Mouse (Mus musculus): ENCODE data around the gene Lmntd1. TPM values are rescaled to one million over a fixed set of nuclear protein-coding genes. Genes with fewer than 3 reads are reported as not detected.
A peak's percentile ranks its signal among the peaks of the same experiment; 100 is the strongest.

Lmntd1 gene
- polyA plus RNA-seq, 1 experiment from 2014 or later = 1.1 TPM

DNA sequence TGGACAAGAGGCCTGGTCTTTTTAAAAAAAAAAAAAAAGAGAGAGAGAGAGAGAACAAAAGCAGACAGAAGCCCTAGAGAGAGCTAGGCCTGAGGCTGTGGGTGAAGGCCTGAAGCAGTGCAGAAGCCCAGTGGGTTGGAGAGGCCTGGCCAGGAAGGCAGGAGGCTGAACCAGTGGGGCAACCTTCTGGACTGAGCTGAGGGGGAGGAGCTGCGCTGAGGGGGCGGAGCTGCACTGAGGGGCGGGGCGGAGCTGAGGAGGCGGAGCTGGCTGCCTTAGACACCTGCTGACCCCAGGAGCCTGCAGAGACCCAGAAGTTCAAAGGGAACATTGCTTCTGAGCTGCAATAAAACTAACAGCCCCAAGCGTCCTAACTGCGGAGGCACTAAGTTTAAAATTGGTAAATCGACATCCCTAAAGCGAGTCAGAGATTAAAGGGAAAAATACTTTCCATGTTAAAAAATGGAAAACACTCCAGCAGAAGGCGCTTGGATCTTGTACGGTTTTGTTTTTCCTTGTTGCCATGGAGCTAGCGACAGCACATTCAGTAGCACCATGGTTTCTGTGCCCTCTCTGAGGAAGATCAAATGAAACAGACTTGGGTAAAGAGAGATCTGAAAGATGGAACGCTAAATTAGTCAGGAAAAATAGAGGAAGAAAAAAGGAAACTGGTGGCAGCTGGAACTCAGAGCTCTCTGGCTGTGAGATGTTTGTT, 68.0 kb downstream of the Lmntd1 start:
- 27% methylated on average over 13 of the region's 13 CpGs for WGBS
- no peaks in the 10 kb centered on the region for H3K9me3 ChIP-seq
- no peak overlapping the region for H3K9ac ChIP-seq
- H3K27ac ChIP-seq (replicated peaks) = no peak overlapping the region
- H3K27me3 ChIP-seq = no peaks in the 10 kb centered on the region
- H3K36me3 ChIP-seq = no peaks in the 10 kb centered on the region
- no peak for ATAC-seq (ENCODE audit: low FRiP score, low read depth)
- no peak overlapping the region for H3K4me2 ChIP-seq
- H3K4me3 ChIP-seq = no peak overlapping the region
- H3K4me1 ChIP-seq (replicated peaks) = no peaks in the 10 kb centered on the region

GRCm38 (mm10) chr6:145544838-145545237, 69.3 kb downstream of the Lmntd1 start:
- no peak for ATAC-seq (ENCODE audit: low FRiP score, low read depth)
- H3K36me3 ChIP-seq = no peaks in the 10 kb centered on the region
- 94% methylated on average over 2 of the region's 2 CpGs for WGBS
- no peaks in the 10 kb centered on the region for H3K9me3 ChIP-seq
- H3K4me3 ChIP-seq = no peak overlapping the region
- no peak overlapping the region for H3K4me2 ChIP-seq
- H3K27ac ChIP-seq (replicated peaks) = no peak overlapping the region
- no peaks in the 10 kb centered on the region for H3K27me3 ChIP-seq
- H3K9ac ChIP-seq = no peak overlapping the region
- no peaks in the 10 kb centered on the region for H3K4me1 ChIP-seq (replicated peaks)

- no peak for ATAC-seq (ENCODE audit: low FRiP score, low read depth)
- Histone ChIP-seq H3K4me3 (no peak overlapping the region), H3K27me3 (no peaks in the 10 kb centered on the region), H3K27ac (replicated peaks) (no peak overlapping the region), H3K4me2 (no peak overlapping the region), H3K4me1 (replicated peaks) (peaks cover 4% of the 10 kb centered on the region), H3K9me3 (no peaks in the 10 kb centered on the region), H3K9ac (no peak overlapping the region), H3K36me3 (no peaks in the 10 kb centered on the region)
- WGBS = 90% methylated on average over 12 of the region's 12 CpGs
Measured at GRCm38 (mm10) chr6:145544304-145544703, 69.8 kb downstream of the Lmntd1 start.

- Histone ChIP-seq H3K27me3 (no peaks in the 10 kb centered on the region), H3K4me2 (no peak overlapping the region), H3K9me3 (no peaks in the 10 kb centered on the region), H3K4me3 (no peak overlapping the region), H3K4me1 (replicated peaks) (peaks cover 12% of the 10 kb centered on the region), H3K36me3 (no peaks in the 10 kb centered on the region), H3K9ac (no peak overlapping the region), H3K27ac (replicated peaks) (peak overlapping the region; percentile 38; the same call in 1 of the 2 replicates)
- 30% methylated on average over 6 of the region's 6 CpGs for WGBS
- ATAC-seq (ENCODE audit: low FRiP score, low read depth) = no peak
Measured at GRCm38 (mm10) chr6:145539568-145539859, 74.6 kb downstream of the Lmntd1 start.

DNA sequence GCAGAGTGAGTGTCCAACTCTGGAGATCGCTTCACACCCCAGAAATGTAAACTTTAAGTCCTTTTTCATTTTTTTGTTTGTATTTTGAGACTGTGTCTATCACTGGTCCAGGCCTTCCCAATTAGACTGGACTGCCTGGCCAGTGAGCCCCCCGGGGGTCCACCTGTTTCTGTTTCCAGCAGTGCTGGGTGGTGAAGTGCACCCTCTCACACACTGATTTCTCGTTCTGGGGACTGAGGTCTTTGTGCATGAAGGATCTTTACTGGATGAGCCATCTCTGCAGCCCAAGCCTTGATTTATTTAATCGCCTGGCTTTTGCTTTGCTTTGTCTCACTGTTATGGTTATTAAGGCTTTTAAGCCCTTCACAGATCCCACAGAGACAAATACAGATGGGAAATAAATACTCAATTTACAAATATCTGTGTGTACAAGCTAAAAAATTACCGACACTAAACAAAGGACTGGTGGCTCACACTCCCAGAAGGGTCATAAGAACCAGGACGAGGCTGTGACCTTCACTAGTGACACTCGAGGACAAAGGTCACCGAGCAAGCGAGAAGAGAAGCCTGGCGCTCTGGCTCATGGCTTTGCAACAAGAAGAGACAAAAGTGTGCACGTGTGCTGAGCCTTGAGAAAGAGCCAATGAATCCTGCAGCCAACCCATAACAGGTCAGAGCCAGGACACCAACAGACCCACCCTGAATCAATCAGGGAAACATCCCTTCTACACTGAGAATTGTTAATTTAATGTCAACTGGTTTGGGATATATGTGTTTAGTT, 75.1 kb downstream of the Lmntd1 start:
- WGBS = 30% methylated on average over 11 of the region's 11 CpGs
- Histone ChIP-seq H3K4me2 (no peak overlapping the region), H3K4me3 (no peak overlapping the region), H3K9me3 (no peaks in the 10 kb centered on the region), H3K4me1 (replicated peaks) (peaks cover 12% of the 10 kb centered on the region), H3K36me3 (no peaks in the 10 kb centered on the region), H3K9ac (no peak overlapping the region), H3K27me3 (no peaks in the 10 kb centered on the region), H3K27ac (replicated peaks) (peak overlapping the region; percentile 38; the same call in 1 of the 2 replicates)
- no peak for ATAC-seq (ENCODE audit: low FRiP score, low read depth)

DNA sequence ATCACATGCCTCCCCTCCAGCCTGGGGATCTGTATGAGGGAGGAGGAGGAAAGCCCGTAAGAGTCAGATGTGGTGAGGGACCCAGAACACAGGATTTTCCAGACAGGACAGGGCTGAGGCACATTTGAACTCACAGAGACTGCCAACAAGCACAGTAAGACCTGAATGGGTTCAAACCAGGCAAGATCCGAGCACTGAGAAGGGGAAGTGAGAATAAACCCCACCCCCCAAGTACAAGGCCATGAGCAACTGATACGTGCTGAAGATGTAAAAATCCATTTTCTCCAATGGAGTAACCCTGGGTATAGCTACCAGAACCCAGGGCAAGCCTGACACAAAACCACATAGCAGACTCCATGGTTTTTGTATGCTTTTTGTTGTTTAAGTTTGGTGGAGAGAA, 83.7 kb downstream of the Lmntd1 start:
- Histone ChIP-seq H3K9me3 (no peaks in the 10 kb centered on the region), H3K9ac (no peak overlapping the region), H3K4me2 (no peak overlapping the region), H3K27ac (replicated peaks) (no peak overlapping the region), H3K4me1 (replicated peaks) (no peaks in the 10 kb centered on the region), H3K4me3 (no peak overlapping the region), H3K36me3 (no peaks in the 10 kb centered on the region), H3K27me3 (no peaks in the 10 kb centered on the region)
- no peak for ATAC-seq (ENCODE audit: low FRiP score, low read depth)
- 67% methylated on average over 3 of the region's 3 CpGs for WGBS

DNA sequence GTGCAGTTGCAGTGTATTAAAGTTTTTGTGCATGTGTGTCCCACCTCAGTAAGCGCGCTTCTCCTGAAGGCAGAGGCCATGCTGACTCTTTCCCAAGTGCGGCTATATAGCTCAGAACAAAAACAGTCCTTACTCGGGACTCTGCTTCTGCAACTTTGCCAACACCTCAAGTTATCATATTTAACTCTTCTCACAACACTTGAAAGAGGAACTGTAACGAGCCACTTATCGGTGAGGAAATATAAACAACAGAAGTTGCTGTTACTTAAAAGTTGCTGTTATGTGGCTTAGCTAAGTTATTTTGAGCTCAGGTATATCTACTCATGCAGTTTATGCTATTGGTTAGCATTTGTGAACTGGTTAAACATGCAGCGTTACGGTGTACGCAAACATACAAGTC, 90.8 kb downstream of the Lmntd1 start:
- no peaks in the 10 kb centered on the region for H3K9me3 ChIP-seq
- no peaks in the 10 kb centered on the region for H3K27me3 ChIP-seq
- no peak overlapping the region for H3K4me3 ChIP-seq
- ATAC-seq (ENCODE audit: low FRiP score, low read depth) = no peak
- H3K4me1 ChIP-seq (replicated peaks) = no peaks in the 10 kb centered on the region
- H3K27ac ChIP-seq (replicated peaks) = no peak overlapping the region
- no peak overlapping the region for H3K4me2 ChIP-seq
- no peak overlapping the region for H3K9ac ChIP-seq
- WGBS = 90% methylated on average over 9 of the region's 9 CpGs
- no peaks in the 10 kb centered on the region for H3K36me3 ChIP-seq

DNA sequence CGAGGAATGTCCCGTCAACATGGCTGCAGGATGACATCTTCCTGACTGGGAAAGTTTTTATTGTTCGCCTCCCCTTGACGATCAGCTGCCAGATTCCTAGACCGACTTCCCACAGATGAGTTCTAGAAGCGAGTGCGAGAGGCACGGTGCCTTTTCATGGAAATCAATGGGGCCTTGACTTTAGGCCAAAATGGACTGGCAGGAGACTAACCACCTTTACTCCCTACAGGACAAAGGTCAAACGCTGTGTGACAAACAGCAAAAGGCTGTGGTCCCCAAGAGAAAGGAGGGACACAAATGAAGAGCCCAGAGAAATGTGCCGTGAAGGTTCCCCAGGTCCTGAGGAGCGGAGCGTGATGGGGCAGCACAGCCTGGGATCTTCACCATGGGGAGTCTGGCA, 91.5 kb downstream of the Lmntd1 start:
- WGBS = 69% methylated on average over 12 of the region's 12 CpGs
- Histone ChIP-seq H3K9ac (no peak overlapping the region), H3K4me3 (no peak overlapping the region), H3K27ac (replicated peaks) (no peak overlapping the region), H3K27me3 (no peaks in the 10 kb centered on the region), H3K36me3 (no peaks in the 10 kb centered on the region), H3K4me2 (no peak overlapping the region), H3K9me3 (no peaks in the 10 kb centered on the region), H3K4me1 (replicated peaks) (no peaks in the 10 kb centered on the region)
- ATAC-seq (ENCODE audit: low FRiP score, low read depth) = no peak

DNA sequence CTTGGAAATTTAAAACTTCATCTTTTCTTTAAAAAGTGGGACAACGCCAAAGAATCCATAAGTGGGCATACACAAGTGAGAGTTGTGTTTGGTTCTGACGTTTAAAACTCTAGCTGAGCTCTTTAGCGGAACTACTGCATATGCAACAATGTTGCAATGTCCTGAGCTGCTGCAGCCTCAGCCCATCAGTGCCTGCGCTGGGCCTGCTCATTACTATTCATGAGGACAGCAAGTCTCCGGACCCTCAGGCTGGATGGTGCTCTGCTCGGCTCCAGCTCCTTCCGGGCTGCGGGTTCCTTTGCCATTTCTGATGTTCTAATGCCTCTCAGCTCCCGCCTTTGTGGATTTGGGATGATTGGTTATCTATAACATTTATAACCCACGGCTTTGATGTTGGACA, 97.1 kb downstream of the Lmntd1 start:
- H3K4me1 ChIP-seq (replicated peaks) = peaks cover 10% of the 10 kb centered on the region
- ATAC-seq (ENCODE audit: low FRiP score, low read depth) = peak; percentile 61; the same call in 1 of the 2 replicates
- no peak overlapping the region for H3K9ac ChIP-seq
- no peak overlapping the region for H3K4me3 ChIP-seq
- no peak overlapping the region for H3K27ac ChIP-seq (replicated peaks)
- WGBS = 34% methylated on average over 10 of the region's 10 CpGs
- H3K9me3 ChIP-seq = no peaks in the 10 kb centered on the region
- no peak overlapping the region for H3K4me2 ChIP-seq
- no peaks in the 10 kb centered on the region for H3K27me3 ChIP-seq
- H3K36me3 ChIP-seq = no peaks in the 10 kb centered on the region

DNA sequence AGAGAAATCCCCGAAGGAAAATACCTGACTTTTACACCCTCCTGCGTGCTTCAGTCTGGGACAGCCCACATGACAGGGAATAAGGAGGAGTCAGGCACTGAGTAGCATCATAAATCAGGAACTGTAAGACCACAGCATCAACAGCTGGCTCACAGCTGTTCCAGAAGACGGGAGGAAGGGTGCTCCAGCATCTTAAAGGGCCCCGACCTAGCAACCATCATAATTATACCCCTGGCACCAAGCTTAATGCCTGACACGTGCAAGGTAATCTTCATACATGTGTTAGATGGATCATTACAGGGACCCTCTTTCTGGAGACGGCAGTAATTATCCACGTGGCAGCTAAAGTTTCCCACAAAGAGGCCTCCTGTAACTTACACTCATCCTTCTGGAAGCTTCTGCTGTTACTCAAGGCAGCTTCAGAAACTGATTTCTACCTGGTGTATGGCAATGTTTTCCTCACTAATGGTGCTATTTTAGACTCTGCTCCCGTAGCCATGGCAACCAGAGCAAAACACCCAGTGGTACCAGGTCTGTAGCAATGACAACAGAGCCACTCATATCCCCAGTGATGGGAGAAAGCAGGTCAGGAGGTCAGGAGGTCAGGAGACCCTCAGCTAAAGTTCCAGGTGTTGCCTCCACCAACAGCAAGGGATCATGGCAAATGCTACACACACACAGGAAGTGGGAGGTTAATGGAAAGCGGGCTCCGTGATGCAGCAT, 98.1 kb downstream of the Lmntd1 start:
- H3K9ac ChIP-seq = no peak overlapping the region
- WGBS = 67% methylated on average over 10 of the region's 10 CpGs
- no peak overlapping the region for H3K4me3 ChIP-seq
- no peak overlapping the region for H3K27ac ChIP-seq (replicated peaks)
- H3K27me3 ChIP-seq = no peaks in the 10 kb centered on the region
- H3K9me3 ChIP-seq = no peaks in the 10 kb centered on the region
- no peaks in the 10 kb centered on the region for H3K36me3 ChIP-seq
- no peak overlapping the region for H3K4me2 ChIP-seq
- H3K4me1 ChIP-seq (replicated peaks) = peaks cover 10% of the 10 kb centered on the region
- no peak; the same call in 1 of the 2 replicates for ATAC-seq (ENCODE audit: low FRiP score, low read depth)

- Histone ChIP-seq H3K4me2 (no peak overlapping the region), H3K9ac (no peak overlapping the region), H3K4me3 (no peak overlapping the region), H3K27me3 (no peaks in the 10 kb centered on the region), H3K4me1 (replicated peaks) (peaks cover 7% of the 10 kb centered on the region), H3K36me3 (no peaks in the 10 kb centered on the region), H3K9me3 (no peaks in the 10 kb centered on the region), H3K27ac (replicated peaks) (no peak overlapping the region)
- ATAC-seq (ENCODE audit: low FRiP score, low read depth) = no peak
- 44% methylated on average over 8 of the region's 8 CpGs for WGBS
Measured at GRCm38 (mm10) chr6:145511265-145511664, 102.9 kb downstream of the Lmntd1 start.

DNA sequence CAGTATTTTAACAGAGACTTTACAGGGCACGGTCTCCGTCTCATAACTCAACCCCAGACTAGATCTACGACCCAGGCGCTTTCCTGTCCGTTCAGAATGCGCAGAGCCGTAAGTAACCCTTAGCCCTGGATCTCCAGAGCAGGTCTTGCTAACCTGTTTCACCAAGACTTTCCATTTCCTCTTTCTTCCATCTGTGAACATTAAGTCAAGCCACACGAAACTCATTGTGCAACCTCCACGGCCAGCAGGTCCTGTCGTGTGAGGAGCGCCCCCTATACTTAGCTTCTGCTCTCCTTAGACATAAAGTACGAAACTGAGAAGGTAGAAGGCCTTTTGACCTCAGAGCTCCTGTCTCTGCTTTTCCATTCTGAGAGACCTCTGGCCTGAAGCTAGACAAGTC, 105.3 kb downstream of the Lmntd1 start:
- Histone ChIP-seq H3K4me2 (no peak overlapping the region), H3K27ac (replicated peaks) (no peak overlapping the region), H3K4me1 (replicated peaks) (no peaks in the 10 kb centered on the region), H3K9ac (no peak overlapping the region), H3K9me3 (no peaks in the 10 kb centered on the region), H3K36me3 (no peaks in the 10 kb centered on the region), H3K4me3 (no peak overlapping the region), H3K27me3 (no peaks in the 10 kb centered on the region)
- no peak for ATAC-seq (ENCODE audit: low FRiP score, low read depth)
- WGBS = 86% methylated on average over 12 of the region's 12 CpGs

Data from hindbrain, embryonic 15.5 days (tissue).